Mouse (Mus musculus): ENCODE measurements around the gene Zfp280b. TPM values are rescaled to one million over a fixed set of nuclear protein-coding genes. Genes with fewer than 3 reads are reported as not detected.
"Not testable (repeated sequence)": the region's sequence is repeated elsewhere in the genome, so short reads cannot be mapped to it uniquely, and the experiment has no call there.

Zfp280b gene
- total RNA-seq (2014; rRNA removed) (3.0 and 3.1 TPM in 2 replicates), polyA plus RNA-seq (2012; rRNA removed) (2.6 and 3.8 TPM in 2 replicates)

GRCm38 (mm10) chr10:76032402-76033118, at the start of gene Zfp280b:
Gene Zfp280b (plus strand): TSS chr10:76032650.
- DNase-seq (ENCODE audit: extremely low read depth, low read depth, low spot score): peak; percentile 80
- 0 out of 2 replicates have a peak, but pooled peaks cover 1% of the 10 kb centered on the region for H3K36me3 ChIP-seq (ENCODE audit: control insufficient read depth, insufficient read depth, low read length)
- peaks cover 3% of the 10 kb centered on the region for H3K4me1 ChIP-seq (ENCODE audit: control insufficient read depth, insufficient read depth, low read length)
- under 1% methylated on average over 55 of the region's 58 CpGs for WGBS
- H3K27ac ChIP-seq (replicated peaks; ENCODE audit: insufficient read depth, low read depth, low read length): peak within 1 kb of the TSS; percentile 84
- H3K27me3 ChIP-seq (ENCODE audit: control insufficient read depth, insufficient read depth, low read length): no peaks in the 10 kb centered on the region
- H3K79me2 ChIP-seq (ENCODE audit: control insufficient read depth, insufficient read depth, low read length): peaks cover 15% of the 10 kb centered on the region
- peak within 1 kb of the TSS; percentile 97 for H3K9ac ChIP-seq (ENCODE audit: low read depth, low read length)
- peak; percentile 51; the same call in 1 of the 2 replicates for TF ChIP-seq POLR2A (IDR thresholded peaks at IDR 0.05; ENCODE audit: extremely low read depth, insufficient read depth, low read length)
- peak; percentile 75 for TF ChIP-seq CTCF (IDR thresholded peaks at IDR 0.05; ENCODE audit: low read depth, low read length)
- H3K4me3 ChIP-seq (ENCODE audit: insufficient read depth, low read depth, low read length): peak within 1 kb of the TSS; percentile 90

DNA sequence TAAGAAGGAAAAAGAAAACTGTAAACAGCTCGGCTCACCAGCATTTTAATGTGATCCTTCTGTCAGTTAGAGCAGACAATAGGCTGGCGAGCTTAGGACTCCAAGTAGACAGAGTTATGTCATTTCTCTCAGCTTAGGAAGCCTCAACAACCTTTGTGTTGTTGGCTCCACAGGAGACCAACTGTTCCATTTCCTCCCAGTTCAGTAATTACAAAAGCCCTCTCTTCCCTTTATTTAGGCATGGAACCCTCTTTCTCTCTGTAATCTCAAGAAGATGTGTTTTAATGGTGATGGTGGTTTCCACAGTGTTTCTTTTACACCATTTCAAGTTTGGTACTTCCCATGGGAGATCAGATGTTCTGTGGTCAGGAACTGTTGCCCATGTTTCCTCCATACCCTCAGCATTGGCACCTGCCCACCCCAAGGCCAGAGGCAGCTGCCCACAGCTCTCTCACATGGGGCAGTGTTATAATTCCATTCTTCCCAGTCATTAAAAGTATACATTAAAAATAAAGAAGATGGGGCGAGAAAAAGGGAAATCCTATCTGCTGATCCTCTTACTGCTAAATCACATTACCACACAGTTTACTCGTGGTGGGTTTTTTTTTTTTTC, 41.9 kb upstream of the Zfp280b start:
- no peak overlapping the region for H3K27ac ChIP-seq (replicated peaks; ENCODE audit: insufficient read depth, low read depth, low read length)
- no peaks in the 10 kb centered on the region for H3K27me3 ChIP-seq (ENCODE audit: control insufficient read depth, insufficient read depth, low read length)
- WGBS: 86% methylated on average over 4 of the region's 4 CpGs
- H3K9ac ChIP-seq (ENCODE audit: low read depth, low read length): no peak overlapping the region
- no peak for DNase-seq (ENCODE audit: extremely low read depth, low read depth, low spot score)
- H3K36me3 ChIP-seq (ENCODE audit: control insufficient read depth, insufficient read depth, low read length): no peaks in the 10 kb centered on the region
- no peak overlapping the region for H3K4me3 ChIP-seq (ENCODE audit: insufficient read depth, low read depth, low read length)
- H3K79me2 ChIP-seq (ENCODE audit: control insufficient read depth, insufficient read depth, low read length): no peaks in the 10 kb centered on the region
- H3K4me1 ChIP-seq (ENCODE audit: control insufficient read depth, insufficient read depth, low read length): no peaks in the 10 kb centered on the region
- TF ChIP-seq CTCF (IDR thresholded peaks at IDR 0.05; ENCODE audit: low read depth, low read length) (no peak), POLR2A (IDR thresholded peaks at IDR 0.05; ENCODE audit: extremely low read depth, insufficient read depth, low read length) (no peak)

DNA sequence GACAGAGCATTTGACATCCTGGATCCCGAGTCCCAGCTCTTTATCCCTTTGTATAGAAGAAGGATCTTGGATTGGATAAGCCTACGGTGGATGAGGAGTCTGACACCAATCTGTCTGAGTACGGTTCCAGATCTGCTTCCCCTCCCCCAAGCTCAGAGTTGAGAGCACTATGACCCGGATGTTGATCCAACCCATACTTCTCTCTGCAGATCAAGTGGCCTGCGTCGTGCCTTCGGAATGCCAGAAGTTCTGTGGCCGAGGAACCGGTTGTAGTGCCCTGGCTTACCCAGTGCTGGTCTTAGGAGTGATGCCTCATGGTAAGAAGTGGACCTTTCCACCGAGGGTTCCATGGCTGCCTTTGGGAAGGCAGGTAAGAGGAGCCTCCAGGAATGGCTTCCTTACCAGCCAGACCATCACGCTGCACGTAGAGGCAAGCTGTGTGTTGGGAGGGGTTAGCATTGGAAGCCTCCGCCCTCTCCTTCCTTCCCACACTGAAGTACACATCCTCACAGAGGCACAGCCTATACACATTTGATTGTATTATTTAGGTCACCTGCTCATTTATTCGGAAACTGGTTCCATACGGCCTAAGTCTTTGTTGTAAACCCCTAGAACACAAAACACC, 38.7 kb upstream of the Zfp280b start:
- H3K4me3 ChIP-seq (ENCODE audit: insufficient read depth, low read depth, low read length): no peak overlapping the region
- DNase-seq (ENCODE audit: extremely low read depth, low read depth, low spot score): no peak
- TF ChIP-seq CTCF (IDR thresholded peaks at IDR 0.05; ENCODE audit: low read depth, low read length) (no peak), POLR2A (IDR thresholded peaks at IDR 0.05; ENCODE audit: extremely low read depth, insufficient read depth, low read length) (no peak)

GRCm38 (mm10) chr10:75994531-75995210, 37.8 kb upstream of the Zfp280b start:
- H3K79me2 ChIP-seq (ENCODE audit: control insufficient read depth, insufficient read depth, low read length); DNase-seq (ENCODE audit: extremely low read depth, low read depth, low spot score); H3K27me3 ChIP-seq (ENCODE audit: control insufficient read depth, insufficient read depth, low read length); H3K9ac ChIP-seq (ENCODE audit: low read depth, low read length); H3K4me1 ChIP-seq (ENCODE audit: control insufficient read depth, insufficient read depth, low read length); H3K27ac ChIP-seq (replicated peaks; ENCODE audit: insufficient read depth, low read depth, low read length); H3K36me3 ChIP-seq (ENCODE audit: control insufficient read depth, insufficient read depth, low read length); H3K4me3 ChIP-seq (ENCODE audit: insufficient read depth, low read depth, low read length): not testable (repeated sequence)
- 87% methylated on average over 13 of the region's 13 CpGs for WGBS

More for the DNA sequence above, 38.7 kb upstream of the Zfp280b start:
- no peak overlapping the region for H3K9ac ChIP-seq (ENCODE audit: low read depth, low read length)
- no peaks in the 10 kb centered on the region for H3K27me3 ChIP-seq (ENCODE audit: control insufficient read depth, insufficient read depth, low read length)
- no peaks in the 10 kb centered on the region for H3K36me3 ChIP-seq (ENCODE audit: control insufficient read depth, insufficient read depth, low read length)
- WGBS: 88% methylated on average over 15 of the region's 15 CpGs
- no peaks in the 10 kb centered on the region for H3K79me2 ChIP-seq (ENCODE audit: control insufficient read depth, insufficient read depth, low read length)
- H3K27ac ChIP-seq (replicated peaks; ENCODE audit: insufficient read depth, low read depth, low read length): no peak overlapping the region
- H3K4me1 ChIP-seq (ENCODE audit: control insufficient read depth, insufficient read depth, low read length): no peaks in the 10 kb centered on the region

DNA sequence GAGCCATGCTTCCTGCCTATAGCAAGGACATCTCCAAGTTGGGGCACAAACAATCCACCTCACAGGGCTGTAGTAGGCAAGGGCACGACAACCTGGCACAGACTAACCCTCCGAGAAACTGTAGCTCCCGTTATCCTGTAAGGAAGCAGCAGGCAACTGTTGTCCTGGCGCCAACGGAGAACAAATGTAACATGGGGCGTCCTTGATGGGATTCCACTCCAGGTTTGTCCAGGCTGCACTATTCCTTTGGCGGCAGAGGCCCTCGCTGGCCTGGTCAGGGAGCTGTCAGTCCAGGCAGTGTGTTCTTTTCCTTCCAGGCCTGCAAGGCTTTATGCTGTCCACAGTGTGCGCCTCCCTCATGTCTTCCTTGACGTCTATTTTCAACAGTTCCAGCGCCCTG, 37.0 kb upstream of the Zfp280b start:
- Histone ChIP-seq H3K36me3 (ENCODE audit: control insufficient read depth, insufficient read depth, low read length) (no peaks in the 10 kb centered on the region), H3K27me3 (ENCODE audit: control insufficient read depth, insufficient read depth, low read length) (no peaks in the 10 kb centered on the region), H3K79me2 (ENCODE audit: control insufficient read depth, insufficient read depth, low read length) (no peaks in the 10 kb centered on the region), H3K9ac (ENCODE audit: low read depth, low read length) (no peak overlapping the region), H3K4me3 (ENCODE audit: insufficient read depth, low read depth, low read length) (no peak overlapping the region), H3K27ac (replicated peaks; ENCODE audit: insufficient read depth, low read depth, low read length) (no peak overlapping the region), H3K4me1 (ENCODE audit: control insufficient read depth, insufficient read depth, low read length) (no peaks in the 10 kb centered on the region)
- DNase-seq (ENCODE audit: extremely low read depth, low read depth, low spot score): no peak
- 87% methylated on average over 11 of the region's 11 CpGs for WGBS
- TF ChIP-seq CTCF (IDR thresholded peaks at IDR 0.05; ENCODE audit: low read depth, low read length): no peak
- TF ChIP-seq POLR2A (IDR thresholded peaks at IDR 0.05; ENCODE audit: extremely low read depth, insufficient read depth, low read length): no peak
